Mouse (Mus musculus): Measurements from ENCODE around the gene Tnfrsf25. TPM values are rescaled to one million over a fixed set of nuclear protein-coding genes. Genes with fewer than 3 reads are reported as not detected.

Gene Tnfrsf25
- polyA plus RNA-seq, 1 experiment from 2014 or later, result 0.97 TPM

- WGBS, result under 1% methylated on average over 69 of the region's 85 CpGs
- DNase-seq (ENCODE audit: low spot score), result peak; percentile 84
- Histone ChIP-seq H3K36me3 (ENCODE audit: control insufficient read depth, insufficient read depth, low read length) (no peaks in the 10 kb centered on the region), H3K4me1 (replicated peaks; ENCODE audit: control insufficient read depth, insufficient read depth, low read length) (peaks cover 11% of the 10 kb centered on the region), H3K4me3 (ENCODE audit: low read depth, low read length) (peak overlapping the region; percentile 31), H3K27ac (ENCODE audit: low read depth) (no peak overlapping the region), H3K9ac (ENCODE audit: low read length) (peak overlapping the region; percentile 37), H3K4me2 (ENCODE audit: low read length) (peak overlapping the region; percentile 62), H3K27me3 (replicated peaks; ENCODE audit: control insufficient read depth, insufficient read depth, low read length) (peaks cover 82% of the 10 kb centered on the region), H3K9me3 (ENCODE audit: control insufficient read depth, low read length) (no peaks in the 10 kb centered on the region)
- ATAC-seq (replicated peaks; ENCODE audit: low FRiP score, low TSS enrichment, low read depth), result peak; percentile 69
Observed at GRCm38 (mm10) chr4:152130771-152131653, 15.3 kb downstream of the Tnfrsf25 start.

GRCm38 (mm10) chr4:152131809-152132771 lies 16.4 kb downstream of the Tnfrsf25 start:
- WGBS, result 6% methylated on average over 46 of the region's 50 CpGs
- DNase-seq (ENCODE audit: low spot score), result peak; percentile 81

GRCm38 (mm10) chr4:152132772-152133169 lies 17.0 kb downstream of the Tnfrsf25 start:
- ATAC-seq (replicated peaks; ENCODE audit: low FRiP score, low TSS enrichment, low read depth), result no peak
- no peak overlapping the region for H3K9ac ChIP-seq (ENCODE audit: low read length)
- H3K9me3 ChIP-seq (ENCODE audit: control insufficient read depth, low read length), result no peaks in the 10 kb centered on the region
- peak; percentile 56 for DNase-seq (ENCODE audit: low spot score)
- 25% methylated on average over 10 of the region's 10 CpGs for WGBS
- peaks cover 9% of the 10 kb centered on the region for H3K4me1 ChIP-seq (replicated peaks; ENCODE audit: control insufficient read depth, insufficient read depth, low read length)
- H3K27ac ChIP-seq (ENCODE audit: low read depth), result no peak overlapping the region
- H3K36me3 ChIP-seq (ENCODE audit: control insufficient read depth, insufficient read depth, low read length), result no peaks in the 10 kb centered on the region
- no peak overlapping the region for H3K4me2 ChIP-seq (ENCODE audit: low read length)
- no peak overlapping the region for H3K4me3 ChIP-seq (ENCODE audit: low read depth, low read length)
- peaks cover 65% of the 10 kb centered on the region for H3K27me3 ChIP-seq (replicated peaks; ENCODE audit: control insufficient read depth, insufficient read depth, low read length)

More at GRCm38 (mm10) chr4:152131809-152132771, 16.4 kb downstream of the Tnfrsf25 start:
- Histone ChIP-seq H3K9me3 (ENCODE audit: control insufficient read depth, low read length) (no peaks in the 10 kb centered on the region), H3K4me3 (ENCODE audit: low read depth, low read length) (peak overlapping the region; percentile 31; the same call in 1 of the 2 replicates), H3K4me2 (ENCODE audit: low read length) (peak overlapping the region; percentile 62), H3K4me1 (replicated peaks; ENCODE audit: control insufficient read depth, insufficient read depth, low read length) (peaks cover 9% of the 10 kb centered on the region), H3K27ac (ENCODE audit: low read depth) (no peak overlapping the region), H3K27me3 (replicated peaks; ENCODE audit: control insufficient read depth, insufficient read depth, low read length) (peaks cover 72% of the 10 kb centered on the region), H3K9ac (ENCODE audit: low read length) (no peak overlapping the region), H3K36me3 (ENCODE audit: control insufficient read depth, insufficient read depth, low read length) (no peaks in the 10 kb centered on the region)
- peak; percentile 52 for ATAC-seq (replicated peaks; ENCODE audit: low FRiP score, low TSS enrichment, low read depth)

GRCm38 (mm10) chr4:152133213-152133612 lies 17.5 kb downstream of the Tnfrsf25 start:
- no peaks in the 10 kb centered on the region for H3K36me3 ChIP-seq (ENCODE audit: control insufficient read depth, insufficient read depth, low read length)
- 47% methylated on average over 5 of the region's 5 CpGs for WGBS

GRCm38 (mm10) chr4:152134507-152134906 lies 18.8 kb downstream of the Tnfrsf25 start:
- H3K4me2 ChIP-seq (ENCODE audit: low read length), result no peak overlapping the region
- peak; percentile 76 for DNase-seq (ENCODE audit: low spot score)
- no peaks in the 10 kb centered on the region for H3K9me3 ChIP-seq (ENCODE audit: control insufficient read depth, low read length)
- H3K4me1 ChIP-seq (replicated peaks; ENCODE audit: control insufficient read depth, insufficient read depth, low read length), result peaks cover 12% of the 10 kb centered on the region
- ATAC-seq (replicated peaks; ENCODE audit: low FRiP score, low TSS enrichment, low read depth), result no peak
- H3K4me3 ChIP-seq (ENCODE audit: low read depth, low read length), result no peak overlapping the region
- H3K9ac ChIP-seq (ENCODE audit: low read length), result no peak overlapping the region
- H3K36me3 ChIP-seq (ENCODE audit: control insufficient read depth, insufficient read depth, low read length), result no peaks in the 10 kb centered on the region
- H3K27me3 ChIP-seq (replicated peaks; ENCODE audit: control insufficient read depth, insufficient read depth, low read length), result peaks cover 50% of the 10 kb centered on the region
- no peak overlapping the region for H3K27ac ChIP-seq (ENCODE audit: low read depth)

More at GRCm38 (mm10) chr4:152133213-152133612, 17.5 kb downstream of the Tnfrsf25 start:
- Histone ChIP-seq H3K27me3 (replicated peaks; ENCODE audit: control insufficient read depth, insufficient read depth, low read length) (peaks cover 60% of the 10 kb centered on the region), H3K27ac (ENCODE audit: low read depth) (no peak overlapping the region), H3K4me2 (ENCODE audit: low read length) (no peak overlapping the region), H3K9ac (ENCODE audit: low read length) (no peak overlapping the region), H3K4me3 (ENCODE audit: low read depth, low read length) (no peak overlapping the region), H3K4me1 (replicated peaks; ENCODE audit: control insufficient read depth, insufficient read depth, low read length) (peaks cover 9% of the 10 kb centered on the region), H3K9me3 (ENCODE audit: control insufficient read depth, low read length) (no peaks in the 10 kb centered on the region)
- ATAC-seq (replicated peaks; ENCODE audit: low FRiP score, low TSS enrichment, low read depth), result no peak
- DNase-seq (ENCODE audit: low spot score), result peak; percentile 53

- Histone ChIP-seq H3K4me2 (ENCODE audit: low read length) (no peak overlapping the region), H3K9ac (ENCODE audit: low read length) (no peak overlapping the region), H3K27me3 (replicated peaks; ENCODE audit: control insufficient read depth, insufficient read depth, low read length) (peaks cover 41% of the 10 kb centered on the region), H3K4me1 (replicated peaks; ENCODE audit: control insufficient read depth, insufficient read depth, low read length) (peaks cover 11% of the 10 kb centered on the region), H3K36me3 (ENCODE audit: control insufficient read depth, insufficient read depth, low read length) (no peaks in the 10 kb centered on the region), H3K4me3 (ENCODE audit: low read depth, low read length) (no peak overlapping the region), H3K9me3 (ENCODE audit: control insufficient read depth, low read length) (no peaks in the 10 kb centered on the region), H3K27ac (ENCODE audit: low read depth) (no peak overlapping the region)
- DNase-seq (ENCODE audit: low spot score) (no peak), ATAC-seq (replicated peaks; ENCODE audit: low FRiP score, low TSS enrichment, low read depth) (no peak)
- 76% methylated on average over 12 of the region's 12 CpGs for WGBS
Observed at GRCm38 (mm10) chr4:152135363-152135762, 19.6 kb downstream of the Tnfrsf25 start.

GRCm38 (mm10) chr4:152136112-152136875 lies 20.6 kb downstream of the Tnfrsf25 start:
- 32% methylated on average over 6 of the region's 6 CpGs for WGBS
- H3K27me3 ChIP-seq (replicated peaks; ENCODE audit: control insufficient read depth, insufficient read depth, low read length), result peaks cover 39% of the 10 kb centered on the region
- ATAC-seq (replicated peaks; ENCODE audit: low FRiP score, low TSS enrichment, low read depth) (no peak), DNase-seq (ENCODE audit: low spot score) (no peak)
- H3K36me3 ChIP-seq (ENCODE audit: control insufficient read depth, insufficient read depth, low read length), result no peaks in the 10 kb centered on the region
- no peaks in the 10 kb centered on the region for H3K9me3 ChIP-seq (ENCODE audit: control insufficient read depth, low read length)
- H3K4me3 ChIP-seq (ENCODE audit: low read depth, low read length), result no peak overlapping the region
- no peak overlapping the region for H3K4me2 ChIP-seq (ENCODE audit: low read length)
- no peak overlapping the region for H3K9ac ChIP-seq (ENCODE audit: low read length)
- peaks cover 6% of the 10 kb centered on the region; the same call in 1 of the 2 replicates for H3K4me1 ChIP-seq (replicated peaks; ENCODE audit: control insufficient read depth, insufficient read depth, low read length)
- H3K27ac ChIP-seq (ENCODE audit: low read depth), result no peak overlapping the region

- no peak overlapping the region for H3K4me2 ChIP-seq (ENCODE audit: low read length)
- no peak overlapping the region for H3K27ac ChIP-seq (ENCODE audit: low read depth)
- peaks cover 36% of the 10 kb centered on the region for H3K27me3 ChIP-seq (replicated peaks; ENCODE audit: control insufficient read depth, insufficient read depth, low read length)
- no peaks in the 10 kb centered on the region for H3K9me3 ChIP-seq (ENCODE audit: control insufficient read depth, low read length)
- no peak for ATAC-seq (replicated peaks; ENCODE audit: low FRiP score, low TSS enrichment, low read depth)
- whole genome bisulfite sequencing, result 95% methylated on average over 2 of the region's 2 CpGs
- no peak overlapping the region for H3K4me3 ChIP-seq (ENCODE audit: low read depth, low read length)
- no peaks in the 10 kb centered on the region for H3K36me3 ChIP-seq (ENCODE audit: control insufficient read depth, insufficient read depth, low read length)
- no peak for DNase-seq (ENCODE audit: low spot score)
- H3K9ac ChIP-seq (ENCODE audit: low read length), result no peak overlapping the region
- H3K4me1 ChIP-seq (replicated peaks; ENCODE audit: control insufficient read depth, insufficient read depth, low read length), result peaks cover 4% of the 10 kb centered on the region; the same call in 1 of the 2 replicates
Observed at GRCm38 (mm10) chr4:152136876-152137250, 21.1 kb downstream of the Tnfrsf25 start.

All from intestine, embryonic 14.5 days (tissue).